Mouse (Mus musculus): ENCODE results near the gene Ank3.
A peak's percentile ranks its signal among the peaks of the same experiment; 100 is the strongest.

Ank3 gene

DNA sequence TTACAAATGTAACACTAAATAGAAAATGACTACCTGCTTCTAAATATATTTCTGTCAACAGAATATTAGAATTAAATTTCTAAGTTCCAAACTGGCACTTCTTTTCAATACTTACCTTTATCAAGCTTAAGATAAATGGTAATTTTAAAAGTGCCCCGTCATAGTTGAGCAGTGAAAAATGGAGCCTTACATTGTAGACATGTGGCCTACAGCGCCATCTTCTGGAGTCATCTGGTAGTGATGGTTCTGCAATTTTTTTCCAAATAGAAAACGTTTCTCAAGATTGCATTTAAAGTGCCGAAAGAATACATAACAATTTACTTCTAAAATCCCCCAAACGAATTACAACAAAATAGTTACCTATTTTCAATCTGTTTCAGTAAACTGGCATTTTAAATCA, 566.0 kb downstream of the Ank3 start:
- peak; percentile 50 for DNase-seq (ENCODE audit: low read depth, low spot score)

DNA sequence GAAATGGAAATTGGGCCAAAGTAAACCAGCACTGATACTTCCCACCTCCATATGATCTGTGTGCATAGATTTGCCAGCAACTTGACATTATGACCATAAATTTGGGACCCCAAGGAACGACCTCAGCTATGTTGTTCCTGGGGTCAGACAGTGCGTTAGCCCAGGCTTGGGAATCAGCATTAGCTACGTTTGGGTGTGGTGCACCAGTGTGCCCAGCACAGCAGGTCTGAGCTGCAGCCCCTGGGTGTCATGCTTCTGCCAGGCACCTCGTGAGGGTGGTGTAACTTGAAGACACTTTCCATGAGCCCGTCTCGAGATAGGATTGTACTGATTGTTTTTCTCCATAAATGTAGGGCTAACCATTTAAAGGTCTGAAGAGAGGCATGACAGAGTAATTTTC, 566.5 kb downstream of the Ank3 start:
- DNase-seq (ENCODE audit: low read depth, low spot score), result no peak

DNA sequence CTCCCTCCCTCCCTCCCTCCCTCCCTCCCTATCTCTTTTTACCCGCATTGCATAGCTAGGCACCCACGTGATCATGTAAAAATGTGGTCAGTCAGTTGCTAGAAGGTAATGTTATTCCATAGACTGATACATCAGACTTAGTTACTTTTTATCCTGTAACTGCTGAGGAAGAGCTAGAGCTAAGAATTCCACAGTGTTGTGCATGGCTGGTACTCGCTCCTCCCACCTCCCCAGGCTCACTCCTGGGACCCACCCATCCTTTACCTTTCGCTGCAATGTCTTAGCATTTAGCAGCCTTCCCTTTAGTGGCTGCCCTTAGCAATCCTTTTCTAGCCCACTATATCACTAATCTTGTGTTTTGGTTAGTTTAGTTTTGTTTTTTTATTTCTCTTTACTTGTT, 569.4 kb downstream of the Ank3 start:
- no peak for DNase-seq (ENCODE audit: low read depth, low spot score)

DNA sequence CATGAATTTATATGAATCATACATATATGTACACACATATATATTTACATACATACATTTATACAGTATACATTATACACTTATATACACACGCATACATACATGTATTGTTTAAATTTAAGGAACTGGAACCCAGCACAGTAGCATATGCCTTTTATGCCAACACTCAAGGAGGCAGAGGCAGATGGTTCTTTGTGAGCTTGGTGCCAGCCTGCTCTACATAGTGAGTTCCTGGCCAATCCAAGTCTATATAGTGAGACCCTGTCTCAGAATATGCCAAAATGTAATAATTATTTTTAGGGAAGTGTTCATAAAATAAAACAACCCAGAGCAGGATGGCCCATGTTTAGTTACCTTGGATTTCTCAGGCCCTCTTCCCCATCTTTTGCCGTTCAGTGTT, 581.1 kb downstream of the Ank3 start:
- DNase-seq (ENCODE audit: low read depth, low spot score), result no peak

DNA sequence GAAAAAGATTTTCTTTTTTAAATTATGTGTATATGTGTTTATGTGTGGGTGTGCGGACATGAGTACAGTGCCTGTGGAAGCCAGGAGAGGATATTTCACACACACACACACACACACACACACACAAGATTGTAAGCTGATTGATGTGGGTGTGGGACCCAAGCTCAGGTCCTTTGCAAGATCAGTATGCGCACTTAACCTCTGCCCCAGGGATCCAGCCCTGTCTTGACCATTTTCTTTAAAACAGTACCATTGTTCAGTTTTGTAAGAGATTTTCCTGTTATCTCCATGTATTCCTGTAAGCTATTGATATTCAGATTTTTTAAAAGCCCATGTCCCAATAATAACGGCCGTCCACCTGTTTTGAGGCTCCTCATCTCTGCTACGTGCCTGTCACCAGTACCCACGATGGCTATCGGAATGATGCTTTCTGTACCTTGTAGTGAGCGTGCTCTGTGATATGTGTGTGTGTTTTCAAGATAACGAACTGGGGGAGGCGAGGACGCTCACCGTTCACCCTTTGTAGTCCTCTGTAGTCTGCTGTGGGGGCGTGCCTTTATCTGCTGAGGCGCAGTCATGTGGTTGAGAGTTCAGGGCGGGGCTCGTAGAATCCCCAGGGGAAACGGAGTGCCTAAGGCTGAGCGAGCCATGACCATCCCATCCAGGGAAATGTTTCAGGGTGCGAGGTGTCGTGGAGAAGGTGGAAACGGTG, 583.0 kb downstream of the Ank3 start:
- no peak for DNase-seq (ENCODE audit: low read depth, low spot score)

DNA sequence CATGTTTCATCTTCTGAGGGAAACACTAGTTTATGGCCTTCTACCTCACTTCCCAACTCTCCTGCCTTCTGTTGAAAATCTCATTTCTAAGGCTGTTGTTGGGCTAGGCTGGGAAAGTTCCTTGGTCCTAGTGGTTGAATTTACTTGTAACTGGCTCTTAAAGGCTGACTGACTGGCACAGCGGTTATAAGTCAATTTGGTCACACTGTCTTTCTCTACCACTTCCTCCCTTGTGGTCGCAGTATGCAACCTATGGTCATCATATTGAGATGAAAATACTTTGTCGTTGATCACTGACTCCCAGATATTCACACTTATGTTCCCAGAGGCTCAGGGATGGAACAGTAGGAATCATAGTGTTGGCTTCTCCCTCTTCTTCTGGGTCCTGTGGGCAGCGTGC, 584.1 kb downstream of the Ank3 start:
- DNase-seq (ENCODE audit: low read depth, low spot score), result no peak

GRCm38 (mm10) chr10:69987496-69987895, 588.9 kb downstream of the Ank3 start:
- no peak for DNase-seq (ENCODE audit: low read depth, low spot score)

- DNase-seq (ENCODE audit: low read depth, low spot score), result no peak
These were observed 598.5 kb downstream of the Ank3 start for GRCm38 (mm10) chr10:69997082-69997481.

GRCm38 (mm10) chr10:70004058-70004457, 605.5 kb downstream of the Ank3 start:
- no peak for DNase-seq (ENCODE audit: low read depth, low spot score)

DNA sequence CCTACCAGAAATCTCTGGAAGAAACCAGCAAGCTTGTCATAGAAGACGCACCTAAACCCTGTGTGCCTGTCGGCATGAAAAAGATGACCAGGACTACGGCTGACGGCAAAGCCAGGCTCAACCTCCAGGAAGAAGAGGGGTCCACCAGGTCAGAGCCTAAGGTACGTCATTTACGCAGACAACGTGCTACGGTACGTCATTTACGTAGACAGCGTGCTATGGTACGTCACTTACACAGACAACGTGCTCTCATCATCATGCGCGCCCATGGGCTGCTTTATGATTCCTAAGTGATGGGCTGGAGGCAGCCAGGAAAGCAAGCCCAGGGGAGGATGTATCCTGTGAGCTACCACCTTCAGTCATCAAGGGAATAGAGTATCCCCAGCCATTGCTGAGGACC, 606.3 kb downstream of the Ank3 start:
- no peak for DNase-seq (ENCODE audit: low read depth, low spot score)

DNA sequence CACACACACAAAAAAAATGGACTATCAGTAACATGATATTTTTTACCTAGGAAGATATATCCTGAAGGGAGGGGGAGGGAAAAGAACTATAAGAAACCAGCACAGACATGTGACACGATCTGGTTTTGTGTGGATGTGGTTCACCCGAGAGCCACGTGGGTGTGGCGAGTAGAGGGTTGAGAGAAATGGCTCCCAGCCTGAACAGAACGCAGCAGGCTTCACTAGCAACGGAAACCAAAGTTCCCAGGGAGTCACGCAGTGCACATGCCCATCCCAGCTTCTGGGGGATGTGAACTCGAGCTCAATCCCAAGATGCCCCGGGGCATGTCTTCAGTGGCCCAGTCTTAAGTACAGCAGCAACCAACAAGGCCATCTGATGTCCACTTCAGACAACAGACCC, 607.8 kb downstream of the Ank3 start:
- no peak for DNase-seq (ENCODE audit: low read depth, low spot score)

DNA sequence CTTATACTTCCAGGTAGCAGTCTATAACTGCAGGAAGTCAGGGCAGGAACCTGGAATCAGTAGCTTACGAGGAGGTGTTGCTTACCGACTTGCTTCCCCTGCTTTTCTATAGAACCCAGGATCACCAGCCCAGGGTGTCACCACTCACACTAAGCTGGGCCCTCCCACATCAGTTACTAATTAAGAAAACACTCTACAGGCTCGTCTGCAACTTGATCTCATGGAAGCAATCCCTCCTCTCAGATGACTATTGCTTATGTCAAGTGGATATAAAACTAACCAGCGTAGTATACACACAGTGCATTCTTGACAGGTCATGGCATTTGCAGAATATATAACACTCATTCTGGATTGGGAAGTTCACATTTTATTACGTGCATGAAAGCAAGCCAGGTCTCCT, 613.2 kb downstream of the Ank3 start:
- DNase-seq (ENCODE audit: low read depth, low spot score), result no peak

DNA sequence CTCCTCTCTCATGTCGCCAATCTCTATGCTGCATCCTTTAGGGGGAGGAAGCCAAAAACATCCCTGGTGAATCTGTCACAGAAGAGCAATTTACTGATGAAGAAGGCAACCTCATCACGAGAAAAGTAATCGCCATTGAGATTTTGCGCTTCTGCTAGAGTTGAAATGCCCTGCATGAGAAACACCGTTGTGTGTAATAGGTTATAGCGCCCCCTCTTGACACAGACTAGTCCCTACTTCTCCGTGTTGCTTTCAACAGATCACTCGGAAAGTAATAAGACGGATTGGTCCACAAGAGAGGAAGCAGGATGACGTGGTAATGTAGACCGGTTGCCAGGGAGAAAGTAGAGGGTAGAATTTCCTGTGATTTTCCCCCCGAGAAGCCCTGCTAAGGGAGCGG, 615.4 kb downstream of the Ank3 start:
- no peak for DNase-seq (ENCODE audit: low read depth, low spot score)

- no peak for DNase-seq (ENCODE audit: low read depth, low spot score)
These were observed 616.6 kb downstream of the Ank3 start for GRCm38 (mm10) chr10:70015201-70015600.

DNA sequence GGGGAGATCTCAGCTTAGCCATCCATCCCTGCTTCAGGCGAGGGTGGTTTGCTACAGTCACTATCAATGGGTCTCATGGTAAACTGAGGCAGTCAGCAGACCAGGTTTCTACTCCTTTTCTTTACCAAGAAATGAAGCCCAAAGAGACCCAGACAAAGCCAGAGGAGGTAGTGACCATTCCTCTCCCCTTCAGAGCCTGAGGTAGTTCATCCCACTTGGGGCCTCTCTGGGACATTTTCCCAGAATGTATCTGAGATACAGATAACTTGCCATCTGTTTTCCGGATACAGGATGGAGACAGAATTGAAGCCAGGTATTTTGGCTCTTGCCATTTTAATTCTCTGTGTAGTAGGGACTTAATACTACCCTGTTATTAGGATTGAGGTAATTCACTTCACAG, 620.1 kb downstream of the Ank3 start:
- no peak for DNase-seq (ENCODE audit: low read depth, low spot score)

GRCm38 (mm10) chr10:70021667-70022066, 623.1 kb downstream of the Ank3 start:
- peak; percentile 18 for DNase-seq (ENCODE audit: low read depth, low spot score)

DNA sequence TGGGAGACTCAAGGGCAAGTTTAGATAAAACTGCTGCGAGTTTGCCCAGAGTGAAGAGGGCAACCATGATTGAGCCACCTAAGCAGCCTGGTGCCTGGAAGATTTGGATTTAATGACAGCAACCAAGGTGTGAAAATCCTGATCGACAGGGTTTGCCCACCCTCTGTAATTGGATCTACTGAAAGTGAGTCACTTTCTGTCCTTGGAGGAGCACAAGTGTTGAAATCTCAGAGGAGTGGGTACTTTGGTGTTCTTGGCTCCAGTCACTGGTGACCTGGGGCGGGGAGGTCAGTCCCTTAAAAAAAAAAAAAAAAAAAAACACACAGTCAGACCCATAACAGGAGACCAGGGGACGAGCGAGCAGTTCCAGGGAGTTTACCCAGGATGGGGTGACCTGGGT, 624.0 kb downstream of the Ank3 start:
- no peak for DNase-seq (ENCODE audit: low read depth, low spot score)

DNA sequence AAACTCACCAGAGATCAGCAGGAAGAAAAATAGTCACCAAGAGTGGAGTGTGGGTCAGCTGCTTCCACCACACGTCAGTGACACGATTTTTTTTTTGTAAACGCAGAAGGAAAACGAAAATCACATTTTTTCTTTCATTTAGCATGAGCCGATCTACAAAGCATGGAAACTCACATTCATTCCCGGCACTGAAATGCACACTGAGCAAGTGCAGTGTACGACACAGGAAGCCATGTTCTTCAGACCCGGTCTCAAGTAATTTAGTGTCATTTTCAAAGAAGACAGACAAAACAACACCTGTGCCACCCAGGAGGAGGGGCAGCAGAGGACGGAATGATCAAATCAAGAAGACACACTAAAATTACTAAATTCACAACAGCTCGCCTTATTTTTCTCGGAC, 625.3 kb downstream of the Ank3 start:
- no peak for DNase-seq (ENCODE audit: low read depth, low spot score)

GRCm38 (mm10) chr10:70031942-70032341, 633.4 kb downstream of the Ank3 start:
- peak; percentile 41 for DNase-seq (ENCODE audit: low read depth, low spot score)

- DNase-seq (ENCODE audit: low read depth, low spot score), result no peak
These were observed 634.4 kb downstream of the Ank3 start for GRCm38 (mm10) chr10:70032982-70033381.

GRCm38 (mm10) chr10:70033856-70034255, 635.3 kb downstream of the Ank3 start:
- no peak for DNase-seq (ENCODE audit: low read depth, low spot score)

DNA sequence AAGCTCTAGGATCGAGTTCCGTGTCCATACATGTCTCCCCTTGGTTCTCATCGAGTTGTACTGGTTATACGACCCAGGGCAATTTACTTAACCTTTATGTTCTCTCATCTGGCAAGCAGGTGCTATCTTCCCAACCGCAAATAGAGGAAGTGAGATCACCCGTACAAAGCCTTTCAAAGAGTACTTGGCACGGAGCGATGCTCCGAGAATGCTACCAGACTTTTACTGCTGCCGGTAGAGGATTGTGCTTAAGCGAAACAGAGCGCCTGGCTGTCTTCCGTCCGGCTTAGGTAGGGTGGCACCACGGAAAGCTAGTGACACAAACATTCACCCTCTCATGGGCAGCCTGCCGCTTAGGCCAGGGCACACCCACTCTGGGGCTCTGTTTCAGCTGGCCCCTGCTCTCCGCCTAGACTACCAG, 641.3 kb downstream of the Ank3 start:
- no peak for DNase-seq (ENCODE audit: low read depth, low spot score)

GRCm38 (mm10) chr10:70041562-70041961, 643.0 kb downstream of the Ank3 start:
- no peak for DNase-seq (ENCODE audit: low read depth, low spot score)

- no peak for DNase-seq (ENCODE audit: low read depth, low spot score)
These were observed 647.1 kb downstream of the Ank3 start for GRCm38 (mm10) chr10:70045722-70046121.

Data from telencephalon, adult 2 months (tissue).